Mouse (Mus musculus) ovary, adult 18-20 months (tissue): ENCODE data around the gene Nkiras2.
"Not testable (repeated sequence)": the region's sequence is repeated elsewhere in the genome, so short reads cannot be mapped to it uniquely, and the experiment has no call there.

Experiments
- DNase-seq: peaks from one replicate; pipeline ENCODE4 v3.0.0; 2022; ENCODE audit warnings: low spot score, mixed read lengths

Nkiras2 gene

DNA sequence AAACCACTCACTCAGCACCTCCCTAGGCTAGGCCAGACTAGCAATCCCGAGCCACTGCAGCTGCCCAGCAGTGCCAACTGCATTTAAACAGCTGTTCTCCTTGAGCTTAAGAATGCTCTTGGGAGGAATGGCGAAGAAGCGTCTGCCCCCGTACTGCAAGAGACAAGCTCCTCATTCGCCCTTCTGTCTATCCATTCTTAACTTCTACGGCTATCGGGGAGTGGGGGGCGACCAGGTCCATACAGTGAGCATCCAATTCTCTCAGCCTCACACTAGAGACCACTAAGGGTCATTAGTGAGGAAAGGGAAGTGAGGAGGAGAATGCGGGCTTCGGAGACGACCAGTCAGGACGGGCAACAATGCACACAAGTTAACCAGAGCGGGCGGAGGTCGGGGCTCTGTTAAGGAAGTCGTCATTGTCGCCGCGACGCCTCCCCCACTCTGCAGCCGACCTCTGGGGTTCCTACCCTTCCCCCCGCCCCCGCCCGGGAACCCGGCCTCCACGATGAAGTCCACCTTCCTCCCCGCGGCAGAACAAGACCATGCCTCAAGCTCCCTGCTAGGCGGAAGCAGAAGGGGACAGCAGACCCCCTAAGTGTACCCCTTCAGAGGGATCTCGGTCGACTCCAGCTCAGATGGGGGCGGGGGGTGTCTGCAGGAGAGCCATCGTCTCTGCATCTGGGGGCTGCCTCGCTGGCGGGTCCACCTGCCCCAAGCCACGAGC, at the start of gene Nkiras2:
Gene Nkiras2, plus strand, starts transcription at position 484 of the 724 bp plus-strand sequence.
- peak; percentile 37 for DNase-seq

DNA sequence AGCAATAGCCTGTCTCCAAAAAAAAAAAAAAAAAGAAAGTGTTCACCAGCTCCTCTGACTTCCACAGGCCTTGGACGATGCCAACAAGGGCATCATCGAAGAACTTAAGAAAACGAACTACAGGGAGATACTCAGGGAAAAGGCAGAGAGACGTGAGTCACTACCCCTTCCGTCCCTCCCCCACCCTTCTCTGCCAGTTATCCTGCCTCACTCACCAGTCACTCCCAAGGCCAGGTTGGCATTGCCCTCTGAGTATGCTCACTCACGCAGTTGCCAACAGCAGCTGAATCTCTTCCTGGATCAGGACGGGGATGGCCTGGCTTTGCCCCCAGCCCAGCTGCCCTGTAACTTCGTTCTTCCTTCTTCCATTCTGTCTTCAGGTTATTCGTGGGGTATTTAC, 49.3 kb upstream of the Nkiras2 start:
- DNase-seq: peak; percentile 67

GRCm38 (mm10) chr11:100570430-100571201, 48.4 kb upstream of the Nkiras2 start:
- peak; percentile 42 for DNase-seq

DNA sequence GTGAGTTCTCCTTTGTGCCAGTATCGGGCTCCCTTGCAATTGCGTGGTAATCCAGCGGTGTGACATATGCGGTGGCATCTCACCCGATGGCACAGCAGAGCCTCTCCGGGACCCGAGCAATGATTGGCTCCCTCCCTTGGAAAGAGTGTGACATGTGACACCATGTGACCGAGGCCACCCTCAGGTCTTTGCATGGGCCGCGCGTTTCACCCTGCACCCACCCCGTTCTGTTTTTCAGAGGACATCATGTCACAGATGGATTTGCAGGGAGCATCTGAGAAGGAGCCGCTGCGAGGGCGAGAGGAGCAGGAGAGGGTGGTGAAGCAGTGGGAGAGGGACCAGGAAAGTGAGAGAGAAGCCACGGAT, 47.9 kb upstream of the Nkiras2 start:
- no peak for DNase-seq

GRCm38 (mm10) chr11:100574188-100574587, 44.9 kb upstream of the Nkiras2 start:
- no peak for DNase-seq

GRCm38 (mm10) chr11:100574708-100575483, 44.1 kb upstream of the Nkiras2 start, which contains the start of gene Cnp:
TSS of gene Cnp (plus strand) at chr11:100574904.
- peak; percentile 59 for DNase-seq

DNA sequence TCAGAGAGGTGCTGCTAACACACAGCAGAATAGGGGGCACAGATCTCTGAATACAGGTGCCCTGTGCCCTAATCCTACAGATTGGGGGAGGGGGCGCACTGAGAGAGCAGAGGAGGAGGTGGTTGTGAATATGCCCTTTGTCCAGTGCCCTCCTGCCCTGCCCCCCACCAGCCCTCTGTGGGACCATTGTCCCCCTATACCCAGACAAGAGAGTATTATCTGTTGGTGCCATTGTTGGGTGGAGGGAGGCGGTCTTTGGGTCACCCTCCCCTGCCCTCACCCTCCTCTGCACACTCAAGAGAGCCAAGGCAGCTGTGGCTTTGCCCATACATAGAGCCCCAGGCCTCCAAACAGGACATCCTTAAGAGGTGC, 43.6 kb upstream of the Nkiras2 start:
- DNase-seq: no peak

- no peak for DNase-seq
These were observed 42.8 kb upstream of the Nkiras2 start for GRCm38 (mm10) chr11:100576256-100576655.

GRCm38 (mm10) chr11:100577852-100578599, 41.0 kb upstream of the Nkiras2 start:
- no peak for DNase-seq

- no peak for DNase-seq
These were observed 39.8 kb upstream of the Nkiras2 start for GRCm38 (mm10) chr11:100579116-100579799.

DNA sequence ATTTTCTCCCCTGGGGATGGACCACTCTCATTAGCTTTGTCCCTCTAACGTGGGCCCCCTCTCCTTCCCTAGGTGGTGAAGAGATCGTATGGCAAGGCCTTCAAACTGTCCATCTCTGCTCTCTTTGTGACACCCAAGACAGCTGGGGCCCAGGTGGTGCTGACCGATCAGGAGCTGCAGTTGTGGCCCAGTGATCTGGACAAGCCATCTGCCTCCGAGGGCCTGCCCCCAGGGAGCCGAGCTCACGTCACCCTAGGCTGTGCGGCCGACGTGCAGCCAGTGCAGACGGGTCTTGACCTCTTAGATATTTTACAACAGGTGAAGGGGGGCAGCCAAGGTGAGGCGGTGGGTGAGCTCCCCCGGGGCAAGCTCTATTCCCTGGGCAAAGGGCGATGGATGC, 38.8 kb upstream of the Nkiras2 start:
- DNase-seq: no peak

- DNase-seq: no peak
These were observed 37.3 kb upstream of the Nkiras2 start for GRCm38 (mm10) chr11:100581756-100582155.

DNA sequence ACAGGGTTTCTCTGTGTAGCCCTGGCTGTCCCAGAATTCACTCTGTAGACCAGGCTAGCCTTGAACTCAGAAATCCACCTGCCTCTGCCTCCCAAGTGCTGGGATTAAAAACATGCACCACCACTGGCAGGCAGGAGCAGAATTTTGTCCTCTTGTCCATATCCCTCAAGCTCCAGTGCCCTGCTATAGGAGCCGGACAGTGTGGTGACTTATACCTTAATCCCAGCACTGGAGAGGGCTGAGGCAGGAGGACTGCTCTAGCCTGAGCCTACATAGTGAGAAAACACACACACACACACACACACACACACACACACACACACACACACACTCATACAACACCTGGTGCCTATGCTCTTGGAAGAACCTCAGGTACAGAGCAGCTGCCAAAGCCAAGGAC, 36.6 kb upstream of the Nkiras2 start:
- DNase-seq: not testable (repeated sequence)

DNA sequence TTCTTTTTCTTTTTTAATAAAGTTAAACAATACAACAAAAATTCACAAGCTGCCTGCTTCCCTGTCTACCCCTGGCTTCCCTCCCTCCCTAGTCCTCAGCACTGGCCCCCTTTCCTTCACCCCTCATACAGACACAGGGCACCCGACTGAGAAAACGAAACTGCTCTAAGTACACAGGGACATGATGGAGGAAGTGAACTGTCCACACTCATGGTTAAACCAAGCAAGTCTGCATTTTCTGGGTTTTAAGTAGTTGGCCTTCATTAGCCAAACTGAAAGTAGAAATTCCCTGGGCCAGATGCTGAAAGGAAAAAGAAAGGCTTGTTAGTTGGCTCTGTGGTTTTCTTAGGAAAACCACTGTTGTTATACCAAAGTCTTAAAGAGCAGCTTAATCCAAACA, 36.2 kb upstream of the Nkiras2 start:
- no peak for DNase-seq

DNA sequence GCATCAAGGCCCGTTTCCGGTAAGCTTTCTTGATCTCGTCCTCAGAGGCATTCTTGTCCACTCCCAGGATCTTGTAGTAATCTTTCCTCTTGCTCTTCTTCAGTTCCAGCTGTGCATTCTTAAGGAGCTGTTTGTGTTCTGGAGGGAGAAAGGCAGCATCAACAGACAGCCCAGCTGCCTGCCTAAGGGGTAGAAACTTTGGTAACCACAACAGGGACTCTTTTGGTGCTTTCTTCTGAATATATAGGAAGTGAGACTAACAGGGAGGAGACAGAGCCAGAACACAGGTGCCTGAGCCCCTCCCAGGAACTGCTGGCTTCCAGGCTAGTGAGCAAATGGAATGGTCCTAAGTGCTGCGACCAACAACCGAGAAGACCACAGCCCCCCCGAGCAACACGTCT, 34.5 kb upstream of the Nkiras2 start:
- no peak for DNase-seq

GRCm38 (mm10) chr11:100585148-100585547, 33.9 kb upstream of the Nkiras2 start:
- no peak for DNase-seq

- no peak for DNase-seq
These were observed 30.6 kb upstream of the Nkiras2 start for GRCm38 (mm10) chr11:100588462-100588861.

- no peak for DNase-seq
These were observed 26.5 kb upstream of the Nkiras2 start for GRCm38 (mm10) chr11:100592346-100593046.

DNA sequence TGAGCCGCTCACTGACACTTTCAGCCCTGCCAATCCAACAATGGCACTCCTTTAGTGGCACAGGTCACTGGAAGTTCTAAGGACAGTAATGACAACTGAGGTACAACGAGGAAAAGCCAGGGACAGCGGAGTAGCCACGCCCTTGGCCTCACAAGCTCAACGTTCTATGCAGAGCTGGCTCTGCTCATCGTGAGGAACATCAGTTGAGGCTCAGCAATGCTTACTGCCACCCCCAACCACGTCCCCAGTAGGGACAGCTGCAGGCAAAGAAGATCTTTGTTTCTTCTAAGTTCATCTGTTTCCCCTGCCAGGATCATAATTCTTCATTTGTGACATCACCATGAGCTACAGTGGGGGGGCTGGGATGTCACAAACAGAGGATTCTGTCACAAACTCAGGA, 24.4 kb upstream of the Nkiras2 start:
- DNase-seq: no peak

DNA sequence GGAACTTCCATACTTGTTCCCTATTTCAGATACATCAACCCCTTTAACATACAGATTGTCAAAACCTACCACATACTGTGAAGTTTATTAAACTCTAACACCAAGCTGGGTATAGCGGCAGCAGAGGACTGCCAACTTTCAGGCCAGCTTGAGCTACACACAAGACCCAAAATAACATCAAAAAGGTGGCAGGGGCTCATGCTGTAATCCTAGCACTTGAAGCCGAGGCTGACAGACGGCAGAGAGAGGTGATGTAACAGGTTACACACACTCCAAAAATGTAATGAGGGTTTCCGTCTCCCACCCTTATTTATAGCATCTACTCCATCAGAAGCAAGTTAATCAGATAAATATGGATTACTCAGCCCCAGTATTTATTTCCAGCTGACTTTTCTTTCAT, 23.5 kb upstream of the Nkiras2 start:
- no peak for DNase-seq

DNA sequence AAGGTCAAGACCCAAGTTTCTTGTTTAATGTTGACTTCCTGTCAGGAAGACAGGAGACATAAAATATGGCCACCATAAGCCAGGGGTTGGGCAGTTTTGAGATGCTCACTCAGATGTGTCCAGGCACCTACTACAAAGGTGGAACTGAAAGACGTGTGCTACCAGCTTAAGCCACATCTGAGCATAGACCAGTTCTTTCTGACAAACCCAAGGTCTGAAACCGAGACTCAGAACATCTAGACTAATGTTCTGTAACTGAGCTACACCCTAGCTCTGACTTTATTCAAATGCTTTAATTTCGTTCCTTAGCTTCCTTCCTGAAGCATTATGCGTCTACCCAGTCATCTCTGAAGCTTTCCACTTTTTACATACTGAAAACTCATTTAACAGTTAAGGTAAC, 21.0 kb upstream of the Nkiras2 start:
- DNase-seq: no peak
